Mouse (Mus musculus) lung, postnatal 0 days (tissue): ENCODE data around the gene Foxj3. TPM values are rescaled to one million over a fixed set of nuclear protein-coding genes. Genes with fewer than 3 reads are reported as not detected.

Experiments
- ATAC-seq: fragments of 200-750 bp; cut with Nextera tagmentation; 2 replicates; pipeline ENCODE4 v1.8.0; 2017; ENCODE audit warnings: moderate library complexity
- DNase-seq: peaks from one replicate; pipeline ENCODE4 v3.0.0-alpha.2; 2016; ENCODE audit warnings: low spot score
- H3K27ac ChIP-seq: fragments of 300-500 bp; sonication (generic); 2 replicates; pipeline ENCODE4 v1.5.1; 2014; ENCODE audit warnings: antibody characterized with exemption, mild to moderate bottlenecking, low read length, mixed read lengths
- H3K27me3 ChIP-seq: fragments of 300-500 bp; sonication (generic); replicated peaks from 2 replicates; pipeline ENCODE4 v1.6.1; 2014; ENCODE audit warnings: low read length, mixed read lengths; ENCODE audit not compliant: insufficient read depth
- H3K36me3 ChIP-seq: fragments of 300-500 bp; sonication (generic); 2 replicates; pipeline ENCODE4 v1.6.1; 2014; ENCODE audit warnings: low read length, mixed read lengths; ENCODE audit not compliant: insufficient read depth
- H3K4me1 ChIP-seq: fragments of 300-500 bp; sonication (generic); 2 replicates; pipeline ENCODE4 v1.6.1; 2014; ENCODE audit warnings: antibody characterized with exemption, low read depth, low read length, mixed read lengths; ENCODE audit not compliant: insufficient read depth
- H3K4me2 ChIP-seq: fragments of 300-500 bp; sonication (generic); replicated peaks from 2 replicates; pipeline ENCODE4 v1.6.1; 2014; ENCODE audit warnings: low read depth, mild to moderate bottlenecking, low read length, moderate library complexity, mixed read lengths
- H3K4me3 ChIP-seq: fragments of 300-500 bp; sonication (generic); 2 replicates; pipeline ENCODE4 v1.5.1; 2014; ENCODE audit warnings: low read depth, low read length
- H3K9ac ChIP-seq: fragments of 300-500 bp; sonication (generic); replicated peaks from 2 replicates; pipeline ENCODE4 v1.6.1; 2014; ENCODE audit warnings: low read depth, mild to moderate bottlenecking
- H3K9me3 ChIP-seq: fragments of 300-500 bp; sonication (generic); 2 replicates; pipeline ENCODE4 v1.6.1; 2016; ENCODE audit warnings: low read length, mixed read lengths
- CTCF ChIP-seq: IDR thresholded peaks from 2 replicates; pipeline ENCODE4 v1.5.1; 2016; ENCODE audit warnings: antibody characterized with exemption, mild to moderate bottlenecking
- EP300 ChIP-seq: IDR thresholded peaks from 2 replicates; pipeline ENCODE4 v1.6.1; 2016; ENCODE audit warnings: antibody characterized with exemption, mild to moderate bottlenecking, control low read depth
- WGBS: fragments of 180-500 bp; shearing (Covaris S2); extraction: QIAGEN DNeasy Blood & Tissue Kit; methylation state at CpG from one replicate; pipeline ENCODE4 v1.1.7; 2014; 5-methylcytosine and 5-hydroxymethylcytosine counted together
- polyA plus RNA-seq: library from polyadenylated mRNA; unstranded; fragments of >200 nt; fragmentation: Nextera tagmentation; extraction: Ambion mirVana; gene quantifications from 2 replicates; pipeline ENCODE4 v1.2.1, GENCODE M21; 2015

Foxj3 gene
- polyA plus RNA-seq, 1 experiment from 2014 or later: 10.1 TPM

GRCm38 (mm10) chr4:119658731-119659130 is 121.9 kb downstream of the Foxj3 start, which contains the start of gene Guca2b:
TSS of gene Guca2b (minus strand) at chr4:119658954.
- ATAC-seq: no peak
- 76% methylated on average over 4 of the region's 4 CpGs for WGBS
- TF ChIP-seq EP300 (no peak), CTCF (no peak)

DNA sequence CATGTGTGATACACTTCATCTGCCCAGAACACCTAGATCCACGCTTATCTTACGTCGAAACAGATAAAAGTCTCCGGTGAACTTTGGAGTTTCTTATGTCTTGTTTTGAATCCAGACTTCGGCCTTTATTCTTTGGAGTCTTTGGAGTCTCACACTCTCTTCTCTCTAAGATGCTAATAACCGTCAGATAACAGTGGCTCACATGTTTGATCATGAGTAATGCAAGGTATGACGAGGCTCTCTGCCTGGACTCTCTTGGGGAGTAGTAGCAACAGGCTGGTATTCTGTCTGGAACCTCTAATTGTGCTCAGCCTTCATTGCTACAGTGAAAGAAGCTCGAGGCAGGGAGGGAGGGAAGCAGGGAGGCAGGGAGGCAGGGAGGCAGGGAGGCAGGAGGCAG is 123.2 kb downstream of the Foxj3 start:
- ATAC-seq: no peak
- Histone ChIP-seq H3K4me3 (no peak overlapping the region), H3K36me3 (no peaks in the 10 kb centered on the region), H3K4me1 (no peaks in the 10 kb centered on the region), H3K9me3 (no peaks in the 10 kb centered on the region), H3K9ac (no peak overlapping the region), H3K4me2 (no peak overlapping the region), H3K27me3 (no peaks in the 10 kb centered on the region), H3K27ac (no peak overlapping the region)
- DNase-seq: no peak
- TF ChIP-seq EP300 (no peak), CTCF (no peak)
- 74% methylated on average over 8 of the region's 8 CpGs for WGBS

More at GRCm38 (mm10) chr4:119658731-119659130, 121.9 kb downstream of the Foxj3 start, which contains the start of gene Guca2b:
- no peaks in the 10 kb centered on the region for H3K9me3 ChIP-seq
- no peak within 1 kb of the TSS for H3K9ac ChIP-seq
- H3K4me3 ChIP-seq: no peak within 1 kb of the TSS
- no peaks in the 10 kb centered on the region for H3K36me3 ChIP-seq
- H3K27me3 ChIP-seq: no peaks in the 10 kb centered on the region
- H3K4me2 ChIP-seq: no peak within 1 kb of the TSS
- H3K27ac ChIP-seq: no peak within 1 kb of the TSS
- H3K4me1 ChIP-seq: no peaks in the 10 kb centered on the region
- no peak for DNase-seq

DNA sequence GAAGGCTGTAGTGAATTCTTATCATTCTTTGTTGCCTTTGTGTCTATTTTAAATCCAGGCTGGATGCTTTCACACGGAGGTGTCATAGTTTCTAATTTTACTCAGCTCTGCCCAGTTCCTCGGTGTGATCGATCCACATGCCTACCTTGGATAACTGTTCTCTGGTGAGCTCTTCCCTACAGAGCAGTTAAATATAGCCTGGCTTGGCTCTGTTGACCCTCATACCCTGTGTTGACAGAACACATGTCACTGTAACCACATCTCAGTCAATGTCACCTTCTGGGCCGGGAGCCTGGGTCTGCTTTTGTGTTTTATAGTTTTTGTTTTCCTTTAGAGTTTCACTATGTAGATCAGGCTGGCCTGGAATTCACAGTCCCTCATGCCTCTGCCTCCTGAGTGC is 125.3 kb downstream of the Foxj3 start:
- no peak for TF ChIP-seq EP300
- no peak for TF ChIP-seq CTCF
- no peak overlapping the region for H3K27ac ChIP-seq
- DNase-seq: no peak
- H3K4me2 ChIP-seq: no peak overlapping the region
- no peak for ATAC-seq
- no peak overlapping the region for H3K9ac ChIP-seq
- H3K4me3 ChIP-seq: no peak overlapping the region
- no peaks in the 10 kb centered on the region for H3K4me1 ChIP-seq
- H3K36me3 ChIP-seq: no peaks in the 10 kb centered on the region
- WGBS: 56% methylated on average over 4 of the region's 4 CpGs
- no peaks in the 10 kb centered on the region for H3K9me3 ChIP-seq
- H3K27me3 ChIP-seq: no peaks in the 10 kb centered on the region

GRCm38 (mm10) chr4:119662976-119663375 is 126.2 kb downstream of the Foxj3 start:
- no peak for DNase-seq
- no peak overlapping the region for H3K27ac ChIP-seq

DNA sequence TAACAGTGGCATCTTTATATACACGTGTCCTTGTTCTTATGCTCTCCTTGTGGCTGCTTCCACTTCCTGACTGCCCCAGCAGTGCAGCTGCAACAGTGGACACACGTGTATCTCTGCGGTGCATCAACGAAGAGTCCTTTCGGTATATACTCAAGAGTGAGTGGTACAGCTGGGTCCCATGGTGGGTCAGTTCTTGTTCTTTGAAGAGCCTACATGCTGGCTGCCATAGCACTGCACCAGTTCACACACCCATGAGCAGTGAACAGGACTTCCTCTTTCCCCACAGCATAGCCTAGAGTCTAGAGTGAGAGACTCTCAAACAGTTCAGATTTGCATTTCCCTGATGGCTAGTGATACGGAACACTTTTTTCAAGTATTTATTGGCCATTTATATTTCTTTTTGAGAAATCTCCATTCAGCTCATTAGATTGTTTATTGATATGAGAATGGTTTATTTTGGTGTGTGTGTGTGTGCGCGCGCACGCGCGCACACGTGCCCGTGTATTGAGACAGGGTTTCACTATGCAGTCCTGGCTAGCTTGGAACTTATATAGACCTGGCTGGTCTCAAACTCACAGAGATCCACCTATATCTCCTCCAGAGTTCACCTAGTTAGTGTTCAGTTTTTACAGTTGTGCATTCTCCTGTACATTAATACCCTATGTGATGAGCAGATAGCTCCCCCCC is 126.7 kb downstream of the Foxj3 start:
- ATAC-seq (no peak), DNase-seq (no peak)
- Histone ChIP-seq H3K27ac (no peak overlapping the region), H3K4me2 (no peak overlapping the region), H3K27me3 (no peaks in the 10 kb centered on the region), H3K9me3 (no peaks in the 10 kb centered on the region), H3K4me1 (no peaks in the 10 kb centered on the region), H3K4me3 (no peak overlapping the region), H3K36me3 (no peaks in the 10 kb centered on the region), H3K9ac (no peak overlapping the region)
- WGBS: 89% methylated on average over 14 of the region's 14 CpGs
- TF ChIP-seq EP300 (no peak), CTCF (no peak)

More at GRCm38 (mm10) chr4:119662976-119663375, 126.2 kb downstream of the Foxj3 start:
- no peak overlapping the region for H3K9ac ChIP-seq
- H3K27me3 ChIP-seq: no peaks in the 10 kb centered on the region
- no peak overlapping the region for H3K4me3 ChIP-seq
- H3K4me1 ChIP-seq: no peaks in the 10 kb centered on the region
- no peak for TF ChIP-seq EP300
- TF ChIP-seq CTCF: no peak
- H3K36me3 ChIP-seq: no peaks in the 10 kb centered on the region
- H3K4me2 ChIP-seq: no peak overlapping the region
- H3K9me3 ChIP-seq: no peaks in the 10 kb centered on the region
- peak; percentile 37; the same call in 1 of the 2 replicates for ATAC-seq
- WGBS: 65% methylated on average over 7 of the region's 7 CpGs

- ATAC-seq: no peak
- no peaks in the 10 kb centered on the region for H3K27me3 ChIP-seq
- H3K36me3 ChIP-seq: no peaks in the 10 kb centered on the region
- no peak overlapping the region for H3K27ac ChIP-seq
- no peak overlapping the region for H3K4me3 ChIP-seq
- TF ChIP-seq CTCF: no peak
- TF ChIP-seq EP300: no peak
- H3K9me3 ChIP-seq: no peaks in the 10 kb centered on the region
- H3K4me1 ChIP-seq: no peaks in the 10 kb centered on the region
- WGBS: 75% methylated on average over 2 of the region's 2 CpGs
- DNase-seq: no peak
- H3K4me2 ChIP-seq: no peak overlapping the region
- H3K9ac ChIP-seq: no peak overlapping the region
Observed at GRCm38 (mm10) chr4:119665166-119665565, 128.4 kb downstream of the Foxj3 start.
